Comparison of ENCODE assay signal across 11 mouse cellular contexts in genomic region chr19:46863236-46863927, GRCm38 (mm10).
DNase-seq lines count a peak whose midpoint lies in the region; ATAC-seq and TF ChIP-seq lines count a peak whose summit lies in the region.
"Had no signal": no experiment of that assay in that cellular context is flagged by ENCODE, and none has a peak within 500 bp of the region (broad histone marks: within the 10 kb centered on the region; RNA-seq: fewer than 3 reads in every experiment).

No protein-coding gene starts in this region.

- no peaks in the 10 kb centered on the region for H3K9me3 ChIP-seq in liver, embryonic 14.5 days (ENCODE audit: control insufficient read depth, low read length)
- H3K9me3 ChIP-seq in kidney, embryonic 14.5 days (ENCODE audit: control insufficient read depth, low read length): no peaks in the 10 kb centered on the region
- H3K9me3 ChIP-seq: hindbrain, embryonic 13.5 days; midbrain, embryonic 13.5 days had no signal

- peak overlapping the region; percentile 18; the same call in 1 of the 2 replicates for H3K9ac ChIP-seq in liver, embryonic 14.5 days (replicated peaks)
- H3K9ac ChIP-seq in kidney, embryonic 14.5 days (ENCODE audit: low read depth, low read length): no peak overlapping the region
- H3K9ac ChIP-seq: hindbrain, embryonic 13.5 days; midbrain, embryonic 13.5 days had no signal

- ATAC-seq in liver, embryonic 14.5 days (ENCODE audit: insufficient read depth): peak; percentile 36; the same call in 1 of the 2 replicates
- no peak for ATAC-seq in kidney, embryonic 14.5 days (ENCODE audit: low FRiP score, low TSS enrichment)
- ATAC-seq: midbrain, embryonic 13.5 days; Patski had no signal

- H3K36me3 ChIP-seq in liver, embryonic 14.5 days (replicated peaks; ENCODE audit: control insufficient read depth, insufficient read depth, low read depth): no peaks in the 10 kb centered on the region
- no peaks in the 10 kb centered on the region for H3K36me3 ChIP-seq in kidney, embryonic 14.5 days (ENCODE audit: control insufficient read depth, insufficient read depth, low read length)
- H3K36me3 ChIP-seq: midbrain, embryonic 13.5 days had no signal

- peaks cover 8% of the 10 kb centered on the region for H3K4me1 ChIP-seq in cerebellum, adult 2 months (ENCODE audit: control insufficient read depth, insufficient read depth, low read length)
- H3K4me1 ChIP-seq in liver, embryonic 14.5 days (replicated peaks; ENCODE audit: control insufficient read depth in 2 of 2, insufficient read depth in 2 of 2, low read length in 1 of 2): peaks cover 38 to 47% of the 10 kb centered on the region in 2 experiments
- H3K4me1 ChIP-seq in kidney, embryonic 14.5 days (ENCODE audit: control insufficient read depth, insufficient read depth, low read length): peaks cover 14% of the 10 kb centered on the region; the same call in 1 of the 2 replicates

- TF ChIP-seq CTCF in cerebellum, adult 2 months (IDR thresholded peaks at IDR 0.05; ENCODE audit: borderline replicate concordance, insufficient read depth, low read depth, low read length): no peak
- peak; percentile 32; the same call in 1 of the 2 replicates for TF ChIP-seq CTCF in liver, embryonic 14.5 days (IDR thresholded peaks at IDR 0.05; ENCODE audit: low read depth)

- H3K4me3 ChIP-seq in cerebellum, adult 2 months (replicated peaks; ENCODE audit: insufficient read depth, low read depth, low read length): no peak overlapping the region
- H3K4me3 ChIP-seq in liver, embryonic 14.5 days (ENCODE audit: insufficient read depth in 1 of 2, low read depth in 2 of 2, low read length in 2 of 2): no peak overlapping the region
- no peak overlapping the region for H3K4me3 ChIP-seq in kidney, embryonic 14.5 days (ENCODE audit: low read length)
- H3K4me3 ChIP-seq: hindbrain, embryonic 13.5 days; midbrain, embryonic 13.5 days had no signal

- H3K4me2 ChIP-seq in liver, embryonic 14.5 days (ENCODE audit: low read depth): peak overlapping the region; percentile 54
- no peak overlapping the region for H3K4me2 ChIP-seq in kidney, embryonic 14.5 days (replicated peaks; ENCODE audit: low read depth, low read length)
- H3K4me2 ChIP-seq: hindbrain, embryonic 13.5 days; midbrain, embryonic 13.5 days had no signal

- TF ChIP-seq EP300 in liver, embryonic 14.5 days (IDR thresholded peaks at IDR 0.05; ENCODE audit: low read depth): no peak

- H3K27me3 ChIP-seq in cerebellum, adult 2 months (ENCODE audit: control insufficient read depth, insufficient read depth, low read length): no peaks in the 10 kb centered on the region
- H3K27me3 ChIP-seq in liver, embryonic 14.5 days (ENCODE audit: control insufficient read depth, insufficient read depth, low read length): no peaks in the 10 kb centered on the region
- H3K27me3 ChIP-seq in kidney, embryonic 14.5 days (ENCODE audit: control insufficient read depth, insufficient read depth, low read length): no peaks in the 10 kb centered on the region
- H3K27me3 ChIP-seq: hindbrain, embryonic 13.5 days; midbrain, embryonic 13.5 days; Patski had no signal

- TF ChIP-seq POLR2A in cerebellum, adult 2 months (IDR thresholded peaks at IDR 0.05; ENCODE audit: borderline replicate concordance, insufficient read depth, low read length): no peak

- DNase-seq in spleen, postnatal 10 days (ENCODE audit: low spot score in 2 of 2): peak; percentile 26 to 45
- no peak for DNase-seq in spleen, adult 18-20 months
- peak; percentile 61 to 78 for DNase-seq in cerebellum, adult 2 months
- DNase-seq in liver, embryonic 14.5 days (ENCODE audit: low read depth in 3 of 3, low spot score in 3 of 3): peak in 2 of 3 experiments; percentile 51 to 52
- no peak for DNase-seq in urinary bladder, postnatal 4 days (ENCODE audit: low spot score in 2 of 2)
- no peak for DNase-seq in layer of hippocampus, postnatal 25 days (ENCODE audit: extremely low spot score in 1 of 2, low spot score in 1 of 2)
- no peak for DNase-seq in layer of hippocampus, postnatal 14 days (ENCODE audit: low spot score in 2 of 2)

- H3K27ac ChIP-seq in cerebellum, adult 2 months (ENCODE audit: insufficient read depth, low read length): no peak overlapping the region
- H3K27ac ChIP-seq in liver, embryonic 14.5 days: peak overlapping the region; percentile 10
- H3K27ac ChIP-seq in kidney, embryonic 14.5 days (ENCODE audit: low read depth, low read length): no peak overlapping the region
- H3K27ac ChIP-seq: hindbrain, embryonic 13.5 days; midbrain, embryonic 13.5 days had no signal

- WGBS in cerebellum, adult 2 months: 53% methylated on average over 17 of the region's 17 CpGs
- WGBS in liver, embryonic 14.5 days (ENCODE audit: insufficient replicate concordance): 17% methylated on average over 17 of the region's 17 CpGs
- WGBS in kidney, embryonic 14.5 days: 89% methylated on average over 17 of the region's 17 CpGs

Comparison
In these comparisons a context has a peak if more than half of its experiments do, and no peak if none do; other contexts are left out.
1. DNase-seq: peak in spleen, postnatal 10 days (2 of 2), cerebellum, adult 2 months (2 of 2) and liver, embryonic 14.5 days (2 of 3); none in spleen, adult 18-20 months (0 of 2), urinary bladder, postnatal 4 days (0 of 2), layer of hippocampus, postnatal 25 days (0 of 2) and layer of hippocampus, postnatal 14 days (0 of 2).